Comparison of ENCODE assay signal across 13 mouse cellular contexts in the genomic region with DNA sequence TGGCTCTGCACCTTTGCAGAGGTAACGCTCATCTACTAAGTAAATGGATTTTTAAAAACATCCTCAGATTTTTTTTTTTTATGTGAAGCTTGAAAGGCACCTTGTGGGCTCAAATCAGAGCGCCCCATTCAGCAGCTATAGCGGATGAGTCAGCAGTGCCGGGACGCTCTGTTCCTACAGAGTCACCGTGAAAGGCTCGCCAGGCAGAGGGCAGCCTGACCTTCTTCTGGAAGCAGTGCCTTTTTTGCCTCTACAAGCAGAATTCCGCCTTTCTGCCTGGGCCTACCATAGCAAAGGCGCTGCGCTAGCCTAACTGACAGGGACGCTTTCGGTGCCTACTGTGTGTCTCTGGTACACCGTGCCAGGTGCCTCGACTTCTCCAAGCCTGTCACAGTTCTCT. TPM values are rescaled to one million over a fixed set of nuclear protein-coding genes. Genes with fewer than 3 reads are reported as not detected.
DNase-seq lines count a peak whose midpoint lies in the region; ATAC-seq and TF ChIP-seq lines count a peak whose summit lies in the region.
"Had no signal": no experiment of that assay in that cellular context is flagged by ENCODE, and none has a peak within 500 bp of the region (broad histone marks: within the 10 kb centered on the region; RNA-seq: fewer than 3 reads in every experiment).

No protein-coding gene starts in this region.

- no peaks in the 10 kb centered on the region for H3K27me3 ChIP-seq in kidney, adult 2 months (replicated peaks; ENCODE audit: control insufficient read depth, insufficient read depth, low read length)
- H3K27me3 ChIP-seq in kidney, embryonic 15.5 days = no peaks in the 10 kb centered on the region
- H3K27me3 ChIP-seq: embryonic facial prominence, embryonic 15.5 days; hindbrain, embryonic 15.5 days; limb, embryonic 15.5 days had no signal

- H3K9ac ChIP-seq in kidney, embryonic 15.5 days = no peak overlapping the region
- H3K9ac ChIP-seq: embryonic facial prominence, embryonic 15.5 days; hindbrain, embryonic 15.5 days; limb, embryonic 15.5 days; liver, postnatal 0 days had no signal

- DNase-seq in cerebellum, postnatal 25 days = peak; percentile 57 to 72
- no peak for DNase-seq in cerebellum, adult 8-10 months
- DNase-seq in kidney, adult 2 months = peak; percentile 64
- peak; percentile 84 to 89 for DNase-seq in adrenal gland, adult (ENCODE audit: inconsistent age in 2 of 2, low spot score in 1 of 2)
- DNase-seq in adrenal gland, postnatal 36 days = peak; percentile 68 to 85
- DNase-seq in yolk sac, embryonic 10.5 days (ENCODE audit: low spot score) = no peak
- DNase-seq: heart, postnatal 10 days; liver, postnatal 0 days had no signal

- no peak for ATAC-seq in kidney, embryonic 15.5 days (replicated peaks; ENCODE audit: low FRiP score)
- ATAC-seq: liver, postnatal 0 days had no signal

- TF ChIP-seq CTCF in kidney, adult 2 months (conservative IDR thresholded peaks at IDR 0.05; ENCODE audit: insufficient read depth, insufficient read length, low read depth, low read length) = no peak

- H3K36me3 ChIP-seq in kidney, adult 2 months (ENCODE audit: control insufficient read depth, insufficient read depth, low read length) = no peaks in the 10 kb centered on the region
- H3K36me3 ChIP-seq in kidney, embryonic 15.5 days = no peaks in the 10 kb centered on the region
- H3K36me3 ChIP-seq: embryonic facial prominence, embryonic 15.5 days; hindbrain, embryonic 15.5 days had no signal

- no peaks in the 10 kb centered on the region for H3K9me3 ChIP-seq in kidney, embryonic 15.5 days (replicated peaks)
- H3K9me3 ChIP-seq: embryonic facial prominence, embryonic 15.5 days; hindbrain, embryonic 15.5 days; limb, embryonic 15.5 days had no signal

- TF ChIP-seq POLR2A in kidney, adult 2 months (IDR thresholded peaks at IDR 0.05; ENCODE audit: low read depth, low read length) = no peak

- no peak overlapping the region for H3K4me3 ChIP-seq in kidney, adult 2 months (ENCODE audit: insufficient read depth, low read depth, low read length)
- H3K4me3 ChIP-seq in kidney, embryonic 15.5 days (replicated peaks) = no peak overlapping the region
- H3K4me3 ChIP-seq: embryonic facial prominence, embryonic 15.5 days; hindbrain, embryonic 15.5 days; limb, embryonic 15.5 days had no signal

- no peak overlapping the region for H3K4me2 ChIP-seq in kidney, embryonic 15.5 days
- H3K4me2 ChIP-seq: embryonic facial prominence, embryonic 15.5 days; hindbrain, embryonic 15.5 days; limb, embryonic 15.5 days had no signal

- H3K27ac ChIP-seq in kidney, adult 2 months (ENCODE audit: insufficient read depth, low read depth, low read length) = peak overlapping the region; percentile 18; the same call in 1 of the 2 replicates
- H3K27ac ChIP-seq in kidney, embryonic 15.5 days = no peak overlapping the region
- H3K27ac ChIP-seq: embryonic facial prominence, embryonic 15.5 days; hindbrain, embryonic 15.5 days; kidney, postnatal 0 days; limb, embryonic 15.5 days had no signal

- 75% methylated on average over 14 of the region's 14 CpGs for WGBS in kidney, adult 2 months
- WGBS in kidney, embryonic 15.5 days = 90% methylated on average over 14 of the region's 14 CpGs

- H3K4me1 ChIP-seq in kidney, adult 2 months (ENCODE audit: control insufficient read depth, insufficient read depth, low read length) = peaks cover 8% of the 10 kb centered on the region; the same call in 1 of the 2 replicates
- H3K4me1 ChIP-seq in kidney, embryonic 15.5 days = peaks cover 10% of the 10 kb centered on the region

RNA-seq across cellular contexts. Expression of a gene that starts 41.8 kb away (rescaled TPM):
- 31.7 and 37.6 TPM in 2 replicates for polyA plus RNA-seq in kidney, adult 2 months (2012; rRNA removed)
- polyA plus RNA-seq in kidney, embryonic 15.5 days (2015; fragmentation: Nextera tagmentation; extraction: Ambion mirVana) = 7.1 and 8.2 TPM in 2 replicates
- total RNA-seq in adrenal gland, postnatal 36 days (2021) = 10 to 100 TPM; 28.0 to 28.5 TPM

Comparison
In these comparisons a context has a peak if more than half of its experiments do, and no peak if none do; other contexts are left out.
1. DNase-seq: peak in cerebellum, postnatal 25 days (2 of 2), kidney, adult 2 months (single experiment), adrenal gland, adult (2 of 2) and adrenal gland, postnatal 36 days (2 of 2); none in cerebellum, adult 8-10 months (single experiment) and yolk sac, embryonic 10.5 days (single experiment).